Mouse (Mus musculus) brown adipose tissue, adult 24 weeks (tissue): Measurements from ENCODE around the gene Slc2a4. TPM values are rescaled to one million over a fixed set of nuclear protein-coding genes. Genes with fewer than 3 reads are reported as not detected.
A peak's percentile ranks its signal among the peaks of the same experiment; 100 is the strongest.
"Not testable (repeated sequence)": the region's sequence is repeated elsewhere in the genome, so short reads cannot be mapped to it uniquely, and the experiment has no call there.

Experiments used
- H3K27ac ChIP-seq: fragments of 200-500 bp; replicated peaks from 2 replicates; pipeline ENCODE4 v1.5.1; 2012; ENCODE audit warnings: low read depth, mild to moderate bottlenecking, low read length
- H3K4me1 ChIP-seq: fragments of 200-500 bp; 2 replicates; pipeline ENCODE4 v1.6.1; 2012; ENCODE audit warnings: low read length, mixed read lengths; ENCODE audit not compliant: control insufficient read depth, insufficient read depth, insufficient read length
- H3K4me3 ChIP-seq: fragments of 200-500 bp; 2 replicates; pipeline ENCODE4 v1.5.1; 2012; ENCODE audit warnings: low read depth, mild to moderate bottlenecking, low read length, moderate library complexity; ENCODE audit not compliant: insufficient read depth
- polyA plus RNA-seq: library from polyadenylated mRNA; stranded (reverse); fragments of >200 nt; gene quantifications from 2 replicates; pipeline ENCODE4 v1.2.4, GENCODE M21; 2012; ENCODE audit not compliant: missing spikeins, insufficient read depth, insufficient read length

The Slc2a4 gene
- polyA plus RNA-seq, 1 experiment: 466 TPM

GRCm38 (mm10) chr11:69960616-69961015 is 12.6 kb upstream of the Slc2a4 start:
- Histone ChIP-seq H3K27ac (no peak overlapping the region), H3K4me3 (no peak overlapping the region), H3K4me1 (no peaks in the 10 kb centered on the region)

- Histone ChIP-seq H3K27ac (no peak overlapping the region), H3K4me1 (no peaks in the 10 kb centered on the region), H3K4me3 (no peak overlapping the region)
These were observed 8.2 kb upstream of the Slc2a4 start for GRCm38 (mm10) chr11:69956218-69956617.

- H3K4me1 ChIP-seq, H3K27ac ChIP-seq, H3K4me3 ChIP-seq: not testable (repeated sequence)
These were observed 7.6 kb upstream of the Slc2a4 start for GRCm38 (mm10) chr11:69955618-69956017.

- Histone ChIP-seq H3K4me1 (no peaks in the 10 kb centered on the region), H3K27ac (no peak overlapping the region), H3K4me3 (no peak overlapping the region)
These were observed 5.4 kb upstream of the Slc2a4 start for GRCm38 (mm10) chr11:69953267-69953915.

GRCm38 (mm10) chr11:69952274-69952673 is 4.3 kb upstream of the Slc2a4 start:
- H3K4me3 ChIP-seq: no peak overlapping the region
- no peak overlapping the region for H3K27ac ChIP-seq
- H3K4me1 ChIP-seq: no peaks in the 10 kb centered on the region

GRCm38 (mm10) chr11:69950807-69951459 is 2.9 kb upstream of the Slc2a4 start:
- Histone ChIP-seq H3K4me1 (no peaks in the 10 kb centered on the region), H3K4me3 (no peak overlapping the region), H3K27ac (no peak overlapping the region)

GRCm38 (mm10) chr11:69948763-69949150 is 769 bp upstream of the Slc2a4 start:
- peak overlapping the region; percentile 67 for H3K27ac ChIP-seq
- peaks cover 11% of the 10 kb centered on the region; the same call in 1 of the 2 replicates for H3K4me1 ChIP-seq
- peak overlapping the region; percentile 77 for H3K4me3 ChIP-seq

GRCm38 (mm10) chr11:69947337-69948065 is 487 bp downstream of the Slc2a4 start:
- Histone ChIP-seq H3K4me3 (peak overlapping the region; percentile 77), H3K27ac (peak overlapping the region; percentile 92), H3K4me1 (peaks cover 11% of the 10 kb centered on the region; the same call in 1 of the 2 replicates)

- peaks cover 11% of the 10 kb centered on the region; the same call in 1 of the 2 replicates for H3K4me1 ChIP-seq
- H3K27ac ChIP-seq: peak overlapping the region; percentile 92
- peak overlapping the region; percentile 77 for H3K4me3 ChIP-seq
These were observed 1.7 kb downstream of the Slc2a4 start for GRCm38 (mm10) chr11:69945997-69946891.

GRCm38 (mm10) chr11:69945216-69945615 is 2.8 kb downstream of the Slc2a4 start:
- Histone ChIP-seq H3K4me3 (peak overlapping the region; percentile 77), H3K27ac (peak overlapping the region; percentile 92), H3K4me1 (peaks cover 11% of the 10 kb centered on the region; the same call in 1 of the 2 replicates)

- H3K4me1 ChIP-seq: peaks cover 24% of the 10 kb centered on the region
- no peak overlapping the region for H3K4me3 ChIP-seq
- no peak overlapping the region for H3K27ac ChIP-seq
These were observed 7.0 kb downstream of the Slc2a4 start for GRCm38 (mm10) chr11:69940962-69941361.

GRCm38 (mm10) chr11:69939731-69940130 is 8.3 kb downstream of the Slc2a4 start:
- no peak overlapping the region for H3K4me3 ChIP-seq
- peaks cover 15% of the 10 kb centered on the region for H3K4me1 ChIP-seq
- H3K27ac ChIP-seq: peak overlapping the region; percentile 72

GRCm38 (mm10) chr11:69939181-69939580 is 8.8 kb downstream of the Slc2a4 start:
- no peak overlapping the region for H3K4me3 ChIP-seq
- H3K4me1 ChIP-seq: peaks cover 12% of the 10 kb centered on the region
- H3K27ac ChIP-seq: peak overlapping the region; percentile 72

GRCm38 (mm10) chr11:69938401-69938979 is 9.5 kb downstream of the Slc2a4 start:
- peaks cover 12% of the 10 kb centered on the region for H3K4me1 ChIP-seq
- H3K27ac ChIP-seq: peak overlapping the region; percentile 88
- H3K4me3 ChIP-seq: no peak overlapping the region
